Mouse (Mus musculus) adrenal gland, adult 18-20 months (tissue): Measurements from ENCODE around the gene Cdh23. TPM values are rescaled to one million over a fixed set of nuclear protein-coding genes. Genes with fewer than 3 reads are reported as not detected.
A peak's percentile ranks its signal among the peaks of the same experiment; 100 is the strongest.

Source experiments
- DNase-seq, 2 experiments: peaks; one replicate each; pipeline ENCODE4 v3.0.0; 2021 to 2022; ENCODE audit warnings: low spot score in 2 of 2
- total RNA-seq, 2 experiments: library from RNA; stranded (reverse); gene quantifications; 1 replicate in 1 of 2; 2 replicates in 1 of 2; pipeline ENCODE4 v1.2.3; 2021

The Cdh23 gene
- total RNA-seq, 2 experiments from 2014 or later = 1.3 to 1.8 TPM

DNA sequence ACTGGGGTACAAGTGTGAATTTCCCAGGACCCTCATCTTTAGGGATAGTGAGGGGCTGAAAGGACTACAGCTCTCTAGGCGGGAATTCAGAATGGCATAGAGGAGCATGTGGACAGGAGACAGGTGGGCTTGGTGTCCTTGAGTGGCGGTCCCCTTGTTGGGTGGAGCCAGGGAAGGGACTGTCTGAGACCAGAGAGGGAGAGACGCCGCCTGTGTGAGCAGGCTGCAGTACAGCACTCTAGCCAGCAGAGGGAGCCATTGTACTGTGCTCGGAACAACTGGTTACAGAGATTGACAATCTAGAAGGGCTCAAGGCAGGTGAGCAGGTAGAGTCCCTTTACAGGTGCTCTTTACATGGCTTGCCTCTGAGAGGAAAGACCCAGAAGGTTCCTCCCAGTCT, 288.5 kb downstream of the Cdh23 start:
- peak; percentile 61 to 68 for DNase-seq

DNA sequence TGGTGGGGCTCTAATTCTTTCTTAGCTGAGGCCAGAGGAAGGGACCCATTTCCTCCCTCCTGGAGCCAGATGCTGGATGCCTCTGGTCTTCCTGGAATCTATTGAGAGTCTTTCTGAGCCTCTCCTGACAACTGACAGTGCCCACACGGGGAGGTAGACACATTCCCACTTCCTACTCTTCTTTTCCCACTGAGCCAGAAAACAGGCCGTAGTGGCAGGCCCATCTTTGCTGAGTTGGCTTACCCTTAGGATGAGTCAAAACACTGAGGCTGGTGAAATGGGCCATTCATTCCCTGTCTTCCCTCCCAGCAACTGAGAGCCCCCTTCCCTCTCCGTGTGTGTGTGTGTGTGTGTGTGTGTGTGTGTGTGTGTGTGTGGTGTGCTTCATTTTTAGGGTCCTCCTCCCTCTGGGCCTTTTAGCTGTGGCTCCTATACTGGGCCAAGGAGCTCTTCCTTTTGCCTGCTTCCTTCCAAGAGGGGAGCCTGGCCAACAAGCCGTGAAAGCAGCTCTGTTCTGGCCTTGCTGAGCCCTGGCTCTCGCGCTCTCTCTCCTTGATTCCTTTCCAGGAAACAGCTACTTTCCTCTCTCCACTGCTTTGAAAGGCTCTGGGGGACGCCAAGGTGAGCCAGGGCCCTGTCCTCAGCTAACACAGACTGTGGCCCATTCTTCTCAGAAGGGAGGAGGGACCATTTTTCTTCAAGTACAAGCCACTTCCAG, 290.7 kb downstream of the Cdh23 start:
- DNase-seq = no peak

DNA sequence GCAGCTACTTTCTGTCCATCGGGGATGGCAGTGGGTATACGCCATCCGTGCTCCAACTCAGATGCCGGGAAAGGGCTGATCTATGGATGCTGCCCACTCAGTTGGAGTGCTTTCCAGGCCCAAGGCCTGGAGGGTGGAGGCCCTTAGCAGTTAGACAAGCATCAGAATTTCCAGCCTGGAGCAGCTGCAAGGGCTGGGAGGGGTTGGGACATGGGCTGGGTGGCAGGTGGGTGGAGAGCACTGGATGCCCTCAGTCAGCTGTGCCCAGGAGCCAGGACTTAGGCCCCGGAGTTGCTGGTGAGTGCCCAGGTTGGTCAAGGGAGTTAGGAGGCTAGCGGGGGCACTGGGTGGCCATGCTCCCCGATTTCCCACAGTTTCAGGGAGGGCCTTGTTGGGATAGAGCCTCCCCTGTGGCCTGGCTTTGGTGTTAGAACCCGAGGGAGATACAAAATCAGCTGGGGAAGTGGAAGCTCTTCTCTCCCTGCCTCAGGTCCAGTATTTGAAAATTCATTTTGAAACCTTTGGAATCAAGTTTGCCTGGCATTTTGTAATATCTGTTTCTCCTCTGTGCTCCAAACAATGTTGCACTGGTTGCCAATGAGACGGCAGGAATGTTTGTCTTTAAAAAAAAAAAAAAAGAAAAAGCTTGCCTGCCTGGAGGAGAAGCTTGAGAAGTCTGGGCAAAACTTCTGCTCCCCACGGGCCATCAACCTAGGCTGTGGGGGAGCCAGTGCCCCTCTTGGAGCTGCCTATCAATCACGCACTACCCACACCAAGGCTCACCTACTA, 295.6 kb downstream of the Cdh23 start:
- DNase-seq = no peak

DNA sequence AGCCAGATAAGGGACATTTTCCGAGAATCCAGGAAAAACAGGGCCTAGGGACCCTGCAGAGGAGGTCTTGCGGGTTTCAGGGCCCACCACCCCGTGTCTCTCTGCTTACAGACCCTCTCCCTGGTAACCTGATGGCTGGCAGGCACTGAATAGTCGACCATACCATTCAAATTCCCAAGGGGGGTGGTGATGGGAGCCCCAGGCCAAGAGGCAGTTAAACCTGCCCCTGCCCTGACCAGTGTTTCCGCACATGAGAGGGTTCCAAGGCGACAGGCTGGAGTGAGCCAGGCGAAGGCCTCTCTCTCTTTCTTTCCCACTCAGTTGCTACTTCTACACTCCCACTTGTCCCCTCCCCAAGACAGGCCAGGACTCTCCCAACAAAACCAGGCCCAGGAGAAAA, 296.8 kb downstream of the Cdh23 start, which contains the start of gene Gm17455:
TSS of gene Gm17455 (plus strand) at position 278 of the 400 bp plus-strand sequence.
- DNase-seq = no peak

DNA sequence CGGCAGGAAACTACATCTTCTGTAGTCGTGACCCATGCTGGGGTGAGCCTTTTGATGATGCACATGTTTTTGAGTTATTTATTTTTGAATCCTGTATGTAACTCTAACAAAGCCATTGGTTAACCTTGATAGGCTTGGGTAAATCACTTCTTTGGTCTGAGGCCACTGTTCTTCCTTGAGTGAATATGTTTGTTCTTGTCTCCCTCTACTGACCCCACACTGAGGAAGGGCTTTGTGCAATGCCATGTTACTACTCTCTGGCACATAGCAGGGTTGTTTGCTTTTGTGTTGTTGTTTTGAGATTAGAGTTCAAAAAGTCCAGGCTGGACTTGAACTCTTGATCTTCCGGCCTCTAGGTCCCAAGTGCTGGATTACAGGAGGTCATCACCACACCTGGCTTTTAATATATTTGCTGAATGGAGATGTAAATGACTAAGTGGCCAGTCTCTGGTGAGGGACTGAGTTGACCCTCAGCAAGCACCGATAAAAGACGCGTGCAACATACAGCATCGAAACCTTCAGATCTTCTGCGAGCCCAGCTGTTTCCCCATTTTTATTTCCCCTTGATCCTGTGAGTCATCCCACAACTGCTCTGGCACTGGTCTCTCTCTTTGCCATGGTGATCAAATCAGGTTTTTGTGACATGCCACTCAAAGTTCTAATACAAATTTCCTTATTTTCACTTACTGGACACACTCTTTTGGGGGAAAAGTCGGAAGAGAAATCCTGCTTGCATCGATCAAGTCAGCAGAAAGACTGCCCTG, 298.1 kb downstream of the Cdh23 start:
- no peak for DNase-seq

DNA sequence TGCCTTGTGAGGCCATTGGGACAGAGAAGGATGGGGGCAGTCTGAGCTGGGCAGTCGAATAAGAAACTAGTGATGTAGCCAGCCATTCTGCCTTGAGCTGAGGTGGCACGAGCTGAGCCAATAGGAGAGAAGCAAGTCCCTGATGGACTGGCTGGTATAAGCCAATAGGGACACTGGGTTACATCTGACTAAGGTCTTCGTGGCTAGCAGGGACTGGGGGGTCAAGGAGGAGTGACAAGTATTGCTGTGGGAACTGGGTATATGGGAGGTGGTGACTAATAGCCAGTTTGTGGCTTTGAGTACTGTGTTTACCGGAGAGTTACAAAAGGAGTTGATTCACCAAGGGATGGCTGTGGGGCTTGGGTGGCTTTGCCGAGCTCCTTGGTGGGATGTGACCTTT, 300.7 kb downstream of the Cdh23 start:
- no peak for DNase-seq

DNA sequence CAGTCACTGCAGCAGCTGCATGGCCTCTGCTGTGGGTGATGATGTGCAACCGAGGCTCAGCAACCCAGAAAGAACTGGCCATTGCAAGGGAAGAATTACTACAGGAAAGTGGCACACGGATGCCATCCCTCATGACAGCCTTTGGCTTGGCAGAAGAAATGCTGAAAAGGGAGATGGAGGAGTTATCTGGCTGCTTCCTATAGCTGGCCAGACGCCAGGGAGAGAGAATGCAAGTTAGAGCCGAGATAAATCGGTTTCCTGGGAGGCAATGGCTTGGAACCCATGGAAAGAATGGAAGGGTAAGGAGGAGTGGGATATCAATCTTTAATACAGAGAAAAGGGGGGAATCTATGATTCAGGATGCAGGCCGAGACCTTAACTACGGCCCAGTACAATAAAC, 301.4 kb downstream of the Cdh23 start:
- no peak for DNase-seq

DNA sequence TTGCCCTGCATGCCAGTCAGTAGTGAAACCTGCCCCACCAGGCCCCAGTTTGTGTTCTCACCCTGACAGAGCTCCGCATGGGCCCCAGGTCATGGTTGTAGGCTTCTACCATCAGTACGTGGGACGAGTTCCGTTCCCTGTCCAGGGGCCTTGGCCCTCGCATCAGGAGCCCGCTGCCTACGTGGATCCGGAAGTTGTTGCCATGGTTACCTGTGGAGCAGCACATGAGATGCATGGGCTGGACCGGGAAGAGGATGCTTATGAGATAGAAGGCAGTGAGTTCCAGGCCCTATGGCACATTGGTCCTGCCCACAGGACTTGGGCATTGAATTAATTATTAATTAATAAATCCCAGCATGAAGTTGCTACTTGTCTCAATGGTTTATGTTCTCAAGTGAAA, 304.6 kb downstream of the Cdh23 start:
- no peak for DNase-seq

DNA sequence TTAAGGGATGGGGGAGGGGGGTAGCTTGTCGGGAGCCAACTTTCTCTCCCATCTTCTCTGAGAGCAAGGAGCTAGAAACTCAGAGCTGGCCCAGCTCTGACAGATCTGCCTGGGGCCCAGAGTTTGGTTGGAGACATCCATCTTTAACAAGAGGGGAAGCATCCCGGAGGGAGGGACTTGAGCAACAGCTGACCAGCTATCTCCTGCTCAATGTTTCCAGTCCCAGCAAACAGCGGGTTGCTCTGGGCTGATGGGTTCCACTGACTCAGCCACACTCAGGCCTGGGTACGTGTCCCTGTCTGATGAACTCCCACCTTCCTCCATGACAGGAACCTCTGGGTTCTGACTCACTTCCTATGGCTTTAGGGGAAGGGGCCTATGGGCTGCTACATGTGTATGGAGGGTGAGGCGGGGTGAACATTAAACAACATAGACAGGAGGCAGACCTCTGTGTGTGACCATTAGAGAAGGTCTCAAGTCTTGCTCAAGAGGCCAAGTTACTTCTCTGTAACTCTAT, 305.3 kb downstream of the Cdh23 start:
- no peak for DNase-seq

DNA sequence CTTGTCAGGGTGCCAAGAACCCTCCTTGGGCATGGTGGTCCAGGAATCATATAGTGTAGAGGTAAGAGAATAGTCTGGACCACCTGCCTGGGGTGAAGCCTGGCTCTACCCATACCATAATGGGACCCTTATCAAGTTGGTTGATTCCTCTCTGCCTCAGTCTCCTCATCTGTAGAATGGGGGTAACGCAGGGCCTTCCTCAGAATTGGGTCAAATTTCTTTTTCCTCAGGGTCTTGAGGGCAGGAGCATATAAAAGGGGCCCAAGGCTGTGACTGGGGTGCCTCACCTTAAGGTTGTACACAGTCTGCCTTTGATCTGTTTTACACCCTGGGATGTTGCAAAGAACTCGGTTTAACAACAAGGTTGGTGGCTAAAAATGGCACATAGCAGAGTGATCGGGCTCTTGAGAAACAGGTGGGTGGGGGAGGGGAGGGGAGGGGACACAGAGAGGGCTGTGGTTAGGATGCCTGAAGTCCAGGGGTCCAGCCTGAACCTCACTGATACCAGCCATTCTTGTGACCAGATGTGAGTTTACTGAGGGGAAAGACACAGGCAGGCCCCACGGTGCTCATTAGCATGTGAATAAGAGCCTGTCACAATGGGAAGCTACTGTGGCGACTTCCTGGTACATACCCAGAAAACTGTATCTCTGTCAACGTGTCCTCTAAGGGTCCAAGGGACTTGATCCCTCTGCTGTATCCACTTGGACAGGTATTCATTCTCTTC, 305.9 kb downstream of the Cdh23 start:
- no peak for DNase-seq

DNA sequence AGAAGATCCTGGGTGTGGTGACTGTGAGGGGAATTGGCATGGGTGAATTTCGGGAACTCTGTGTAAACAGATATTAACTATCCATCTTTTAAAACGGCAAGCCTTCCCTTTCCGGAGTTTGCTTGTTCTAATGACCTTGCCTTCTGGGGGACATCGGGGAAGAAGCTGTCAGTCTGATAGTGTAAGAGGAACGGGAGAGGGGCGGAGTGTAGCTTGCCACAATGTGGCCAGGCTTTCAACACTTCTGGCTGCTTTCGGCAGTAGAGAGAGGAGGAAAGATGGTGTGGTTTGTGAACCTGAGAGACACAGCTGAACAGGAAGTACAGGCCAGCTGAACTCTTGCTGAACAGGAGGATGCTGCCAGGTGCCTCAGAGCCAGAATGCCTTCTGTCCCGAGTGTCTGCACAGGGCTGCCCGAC, 306.8 kb downstream of the Cdh23 start:
- DNase-seq = no peak

DNA sequence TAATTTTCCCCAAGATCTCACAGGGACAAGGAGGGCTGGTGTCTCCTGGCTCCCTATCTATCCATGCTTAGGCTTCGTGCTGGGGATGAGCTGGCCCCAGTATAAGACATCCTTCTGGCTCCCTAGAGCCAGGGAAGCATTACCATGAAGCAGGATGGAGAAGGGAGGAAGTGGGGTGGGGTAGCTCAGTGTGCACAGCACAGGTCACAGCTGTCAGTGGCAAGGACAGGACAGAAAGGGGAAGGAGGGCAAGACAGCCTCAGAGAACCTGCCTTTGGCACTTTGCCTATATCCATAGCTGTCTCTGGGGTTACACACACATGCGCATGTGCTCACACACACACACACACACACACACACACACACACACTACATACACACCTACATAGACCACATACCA, 308.0 kb downstream of the Cdh23 start:
- no peak for DNase-seq

DNA sequence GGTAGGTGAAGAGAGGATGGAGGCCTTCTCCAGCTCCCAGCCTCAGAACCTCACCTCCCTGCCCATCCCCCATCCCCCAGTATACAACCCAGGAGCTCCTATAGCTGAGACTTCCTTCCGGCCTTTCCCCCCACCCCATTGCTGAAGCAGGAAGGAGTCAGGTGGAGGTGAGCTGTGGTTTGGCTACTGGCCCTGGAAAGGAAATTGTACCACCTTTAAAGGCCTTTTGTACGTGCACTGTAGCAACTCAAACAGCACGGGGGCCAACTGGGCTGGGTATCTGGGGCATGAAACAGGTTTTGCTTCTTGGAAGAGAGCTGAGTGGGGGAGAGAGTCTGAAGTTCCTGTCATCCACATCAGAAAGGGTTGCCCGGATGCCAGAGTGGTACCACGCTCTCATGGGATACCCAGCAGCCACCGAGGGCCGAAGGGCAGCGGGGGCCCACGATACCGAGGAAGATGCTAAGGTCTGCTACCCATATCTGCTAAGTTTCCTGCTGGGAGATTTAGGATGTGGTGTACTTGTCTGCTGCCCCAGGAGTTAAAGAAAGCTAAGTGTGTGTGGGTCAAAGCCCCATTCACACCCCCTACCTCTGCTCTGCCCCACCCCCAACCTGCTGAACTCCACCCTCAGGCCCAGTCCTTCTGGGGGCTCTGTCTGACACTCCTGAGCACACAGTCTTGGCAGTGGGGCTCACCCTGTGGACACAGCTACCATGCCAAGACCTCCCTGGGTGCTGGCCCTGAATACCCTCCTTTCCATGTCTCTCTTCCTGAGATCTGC, 315.0 kb downstream of the Cdh23 start:
- no peak for DNase-seq

DNA sequence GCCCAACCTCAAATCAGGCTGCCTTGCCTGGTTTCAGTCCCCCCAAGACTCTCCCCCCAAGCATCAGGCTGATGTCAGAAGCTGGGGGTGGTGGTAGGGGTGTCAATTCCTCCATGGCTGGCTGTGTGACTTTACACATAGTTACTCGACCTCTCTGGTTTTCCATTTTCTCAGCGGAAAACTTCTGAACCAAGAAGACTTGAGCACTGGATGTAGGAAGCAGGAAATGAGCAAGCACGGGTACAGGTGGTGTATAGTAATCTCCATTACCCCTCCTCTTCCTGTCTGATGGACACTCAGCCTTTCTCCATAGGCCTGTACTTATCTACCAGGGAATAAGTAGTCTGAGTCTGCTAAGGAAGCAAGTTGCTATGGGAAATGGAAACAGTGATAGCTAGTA, 316.1 kb downstream of the Cdh23 start:
- DNase-seq = no peak

DNA sequence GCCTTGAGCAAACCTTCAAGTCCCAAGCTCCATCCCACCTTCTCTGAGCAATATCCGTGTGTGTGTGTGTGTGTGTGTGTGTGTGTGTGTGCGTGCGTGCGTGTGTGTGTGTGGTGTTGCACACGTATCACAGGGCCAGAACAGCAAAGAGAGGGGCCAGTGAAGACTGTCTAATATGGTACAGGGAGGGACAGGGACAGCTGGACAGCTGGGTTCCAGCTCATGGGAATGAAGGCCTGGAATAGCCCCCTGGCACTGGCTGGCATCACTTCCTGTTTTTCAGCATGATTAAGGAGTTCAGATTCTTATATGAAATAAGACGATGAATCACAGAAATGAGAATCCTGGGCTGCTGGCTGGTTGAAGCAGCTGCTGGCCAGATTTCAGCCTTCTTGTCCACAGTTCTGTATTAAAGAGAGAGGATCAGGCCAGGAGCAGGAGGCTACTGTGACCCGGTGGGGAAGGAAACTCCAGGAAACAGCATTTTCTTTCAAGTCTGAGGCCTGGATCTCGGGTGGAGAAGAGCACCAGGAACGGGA, 316.8 kb downstream of the Cdh23 start:
- no peak for DNase-seq

DNA sequence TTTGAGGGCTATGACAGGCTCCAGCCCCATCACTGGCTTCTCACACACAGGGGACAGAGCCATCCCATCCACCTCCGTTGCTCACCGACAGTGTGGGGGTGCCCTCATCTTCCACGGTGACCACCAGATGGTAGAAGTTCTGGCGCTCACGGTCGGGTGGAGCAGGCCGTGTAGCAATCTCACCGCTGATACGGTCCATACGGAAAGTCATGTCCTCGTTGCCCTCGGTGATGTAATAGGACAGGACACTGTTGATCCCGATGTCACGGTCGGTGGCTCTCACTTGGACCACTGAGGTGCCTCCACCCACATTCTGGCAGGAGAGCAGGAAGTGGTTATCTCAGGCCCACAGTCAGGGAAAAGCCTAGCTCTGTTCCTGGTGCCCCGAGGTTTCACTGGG, 319.6 kb downstream of the Cdh23 start:
- DNase-seq = no peak

DNA sequence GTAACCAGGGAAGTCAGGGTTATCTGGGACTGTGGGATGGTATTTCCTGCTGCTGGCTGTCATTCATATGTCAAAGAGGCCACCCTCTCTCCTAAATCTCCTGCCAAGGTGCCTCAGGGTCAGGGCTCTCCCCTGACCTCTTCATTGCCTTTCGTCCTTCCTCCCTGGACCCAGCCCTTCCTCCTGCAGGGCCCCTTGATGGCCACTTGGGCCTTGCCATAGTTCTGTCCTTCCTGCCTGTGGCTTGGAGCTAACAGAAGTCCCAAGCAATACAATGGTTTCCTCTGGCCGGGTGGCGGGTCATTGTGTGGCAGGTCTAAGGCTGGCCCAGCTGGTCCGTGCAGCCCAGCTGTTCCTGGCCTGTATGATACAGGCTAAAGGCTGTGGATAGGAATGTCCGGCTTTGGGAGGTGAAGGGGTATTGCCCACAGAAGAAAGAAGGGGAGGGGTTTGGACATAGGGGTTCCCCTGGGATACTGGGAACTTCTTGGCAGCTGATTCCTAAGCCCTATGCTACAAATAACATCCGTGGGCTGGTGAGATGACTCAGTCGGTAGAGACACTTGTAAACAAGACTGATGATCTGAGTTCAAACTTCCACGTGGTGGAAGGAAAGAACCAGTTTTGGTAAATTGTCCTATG, 322.2 kb downstream of the Cdh23 start:
- DNase-seq = no peak

DNA sequence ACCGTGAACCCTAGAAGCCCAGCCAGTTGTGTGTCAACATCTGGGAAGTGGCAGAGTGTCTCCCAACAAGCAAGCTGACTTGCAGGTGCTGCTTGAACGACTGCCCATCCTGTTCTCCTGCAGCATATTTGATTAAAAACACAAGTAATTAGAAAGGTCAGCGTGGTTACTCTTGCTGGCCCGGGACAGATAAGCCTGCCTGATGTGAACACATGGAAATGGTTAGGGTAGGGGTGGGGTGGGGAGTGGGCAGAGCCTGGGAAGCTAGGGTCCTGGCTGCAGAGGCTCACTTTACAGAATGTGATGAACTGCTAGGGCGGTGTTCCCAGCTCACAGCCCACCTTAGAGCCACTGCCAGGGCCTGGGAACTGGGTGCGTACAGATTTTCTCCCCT, 322.8 kb downstream of the Cdh23 start:
- DNase-seq = no peak

DNA sequence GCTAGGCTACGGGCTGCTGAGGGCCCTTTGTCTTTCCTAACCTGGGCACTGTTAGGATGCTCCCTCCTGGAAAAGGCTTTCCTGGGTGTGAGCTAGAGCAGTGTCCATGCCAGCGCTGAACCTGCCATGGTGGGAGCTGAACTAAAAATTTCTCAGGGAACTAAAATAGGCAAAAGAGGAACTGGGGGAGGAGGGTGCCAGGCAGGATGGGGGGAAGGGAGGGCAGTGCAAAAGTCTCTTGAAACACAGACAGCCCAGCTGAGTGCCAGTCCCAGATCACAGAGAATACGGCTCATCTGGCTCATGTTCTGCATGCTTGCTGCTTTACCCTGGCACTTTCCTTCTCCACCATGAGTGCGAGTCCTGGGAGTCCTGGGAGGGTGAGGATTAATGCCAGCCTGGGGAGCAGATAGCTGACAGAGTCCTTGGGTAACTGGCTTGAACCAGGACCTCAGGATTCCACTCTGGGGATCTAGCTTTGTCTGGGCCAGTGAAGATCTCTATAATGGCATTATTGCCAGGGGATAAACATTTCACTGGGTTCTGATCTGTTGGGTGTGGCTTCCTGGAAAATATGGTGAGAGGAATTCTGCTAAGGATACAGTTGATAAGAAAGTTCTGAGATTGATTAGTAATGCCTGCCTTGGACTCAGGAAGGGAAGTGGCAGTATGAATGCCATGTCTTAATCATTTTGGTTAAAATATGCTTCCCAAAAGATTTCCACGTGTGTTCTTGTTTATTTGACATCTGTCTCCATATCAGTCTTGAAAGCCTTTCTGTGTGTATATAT, 324.5 kb downstream of the Cdh23 start:
- no peak for DNase-seq
